12 mouse cellular contexts compared by ENCODE assay signal in the genomic region with DNA sequence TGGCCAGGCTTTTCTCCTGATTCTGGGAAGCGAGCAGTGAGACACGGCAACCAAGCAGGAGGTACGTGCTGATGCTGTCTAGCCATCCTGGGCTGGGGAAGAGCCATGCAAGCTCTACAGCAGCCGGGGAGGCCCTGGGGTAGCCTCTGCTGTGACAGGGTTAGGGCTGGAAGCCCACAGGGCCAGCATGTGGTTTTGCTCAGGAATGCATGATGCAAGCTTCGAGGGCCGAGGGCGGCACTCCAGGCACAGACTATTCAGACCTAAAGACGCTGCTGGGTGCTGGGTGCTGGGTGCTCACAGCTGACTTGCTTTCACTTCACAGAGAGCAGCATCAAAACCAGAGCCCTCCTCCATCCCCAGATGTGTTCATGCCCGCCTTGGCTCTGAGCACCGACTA.
"Had no signal": no experiment of that assay in that cellular context is flagged by ENCODE, and none has a peak within 500 bp of the region (broad histone marks: within the 10 kb centered on the region; RNA-seq: fewer than 3 reads in every experiment).

No protein-coding gene starts in this region.

- H3K4me3 ChIP-seq: layer of hippocampus, adult 2 months; liver, embryonic 15.5 days; neural tube, embryonic 15.5 days had no signal

- H3K9ac ChIP-seq: liver, embryonic 15.5 days; neural tube, embryonic 15.5 days had no signal

- H3K4me1 ChIP-seq: liver, embryonic 15.5 days had no signal

- H3K4me2 ChIP-seq: liver, embryonic 11.5 days; liver, embryonic 15.5 days; neural tube, embryonic 15.5 days had no signal

- H3K27ac ChIP-seq: layer of hippocampus, adult 2 months; liver, embryonic 15.5 days; neural tube, embryonic 15.5 days had no signal

- H3K9me3 ChIP-seq: liver, embryonic 15.5 days; neural tube, embryonic 15.5 days had no signal

- H3K36me3 ChIP-seq: liver, embryonic 15.5 days; neural tube, embryonic 15.5 days had no signal

- H3K27me3 ChIP-seq: neural tube, embryonic 15.5 days had no signal

- ATAC-seq: lung, postnatal 0 days had no signal

- DNase-seq: kidney, postnatal 10 days; kidney, postnatal 4 days; left cerebral cortex, postnatal 4 days; lung, adult 2 months; lung, postnatal 36 days; thymus, adult 18-20 months; thymus, postnatal 14 days had no signal
